Mouse (Mus musculus) neural tube, embryonic 10.5 days (tissue): ENCODE measurements around the gene Bcar3.

Experiments
- DNase-seq: peaks from one replicate; pipeline ENCODE4 v3.0.0-alpha.2; 2017; ENCODE audit warnings: low spot score; ENCODE audit errors: extremely low spot score

The Bcar3 gene

GRCm38 (mm10) chr3:122480065-122480675 lies 186.2 kb downstream of the Bcar3 start:
- DNase-seq = no peak

GRCm38 (mm10) chr3:122480986-122481385 lies 187.1 kb downstream of the Bcar3 start:
- no peak for DNase-seq

GRCm38 (mm10) chr3:122481891-122482739 lies 188.2 kb downstream of the Bcar3 start:
- DNase-seq = no peak

GRCm38 (mm10) chr3:122483066-122483782 lies 189.3 kb downstream of the Bcar3 start:
- no peak for DNase-seq

GRCm38 (mm10) chr3:122483783-122484130 lies 189.8 kb downstream of the Bcar3 start:
- no peak for DNase-seq

- no peak for DNase-seq
Observed at GRCm38 (mm10) chr3:122484301-122484700, 190.4 kb downstream of the Bcar3 start.

- DNase-seq = no peak
Observed at GRCm38 (mm10) chr3:122485699-122486098, 191.8 kb downstream of the Bcar3 start.

GRCm38 (mm10) chr3:122486193-122486592 lies 192.3 kb downstream of the Bcar3 start:
- no peak for DNase-seq

GRCm38 (mm10) chr3:122488051-122488754 lies 194.3 kb downstream of the Bcar3 start:
- DNase-seq = no peak

- no peak for DNase-seq
Observed at GRCm38 (mm10) chr3:122490574-122490973, 196.6 kb downstream of the Bcar3 start.

GRCm38 (mm10) chr3:122492006-122492405 lies 198.1 kb downstream of the Bcar3 start:
- DNase-seq = no peak

- DNase-seq = no peak
Observed at GRCm38 (mm10) chr3:122492872-122493615, 199.1 kb downstream of the Bcar3 start.

- no peak for DNase-seq
Observed at GRCm38 (mm10) chr3:122494764-122495163, 200.8 kb downstream of the Bcar3 start.

GRCm38 (mm10) chr3:122497871-122498270 lies 203.9 kb downstream of the Bcar3 start:
- no peak for DNase-seq

GRCm38 (mm10) chr3:122498528-122498927 lies 204.6 kb downstream of the Bcar3 start:
- no peak for DNase-seq

- DNase-seq = no peak
Observed at GRCm38 (mm10) chr3:122499647-122500046, 205.7 kb downstream of the Bcar3 start.

GRCm38 (mm10) chr3:122500929-122501328 lies 207.0 kb downstream of the Bcar3 start:
- no peak for DNase-seq

- DNase-seq = no peak
Observed at GRCm38 (mm10) chr3:122506343-122506916, 212.5 kb downstream of the Bcar3 start.

GRCm38 (mm10) chr3:122507826-122508225 lies 213.9 kb downstream of the Bcar3 start:
- DNase-seq = no peak

GRCm38 (mm10) chr3:122509084-122509483 lies 215.1 kb downstream of the Bcar3 start:
- DNase-seq = peak; percentile 65
